Mouse (Mus musculus) A20 (cell line): ENCODE data around the gene Pradc1.

Experiments used
- DNase-seq: peaks from one replicate; pipeline ENCODE4 v3.0.0-alpha.2; 2011; ENCODE audit warnings: low read depth, low spot score

The Pradc1 gene

GRCm38 (mm10) chr6:85397165-85397564 is 54.6 kb downstream of the Pradc1 start:
- peak; percentile 45 for DNase-seq
